Mouse (Mus musculus): ENCODE measurements around the gene Pigk.

Pigk gene

GRCm38 (mm10) chr3:152949233-152949777, 235.4 kb downstream of the Pigk start:
- no peak for DNase-seq

- no peak for DNase-seq
Measured at GRCm38 (mm10) chr3:152950299-152950698, 236.4 kb downstream of the Pigk start.

GRCm38 (mm10) chr3:152950914-152951313, 237.0 kb downstream of the Pigk start:
- DNase-seq: no peak

- DNase-seq: no peak
Measured at GRCm38 (mm10) chr3:152951634-152952545, 238.0 kb downstream of the Pigk start.

- DNase-seq: no peak
Measured at GRCm38 (mm10) chr3:152956038-152956437, 242.1 kb downstream of the Pigk start.

- DNase-seq: no peak
Measured at GRCm38 (mm10) chr3:152956771-152957170, 242.9 kb downstream of the Pigk start.

- DNase-seq: peak; percentile 46
Measured at GRCm38 (mm10) chr3:152958358-152959150, 244.7 kb downstream of the Pigk start.

GRCm38 (mm10) chr3:152961855-152962376, 248.0 kb downstream of the Pigk start:
- no peak for DNase-seq

- no peak for DNase-seq
Measured at GRCm38 (mm10) chr3:152969774-152970347, 256.0 kb downstream of the Pigk start.

- no peak for DNase-seq
Measured at GRCm38 (mm10) chr3:152971373-152971772, 257.5 kb downstream of the Pigk start.

GRCm38 (mm10) chr3:152979481-152980092, 265.7 kb downstream of the Pigk start:
- DNase-seq: no peak

- DNase-seq: no peak
Measured at GRCm38 (mm10) chr3:152980431-152980830, 266.5 kb downstream of the Pigk start.

GRCm38 (mm10) chr3:152980978-152981974, 267.4 kb downstream of the Pigk start:
- peak; percentile 25 for DNase-seq

- no peak for DNase-seq
Measured at GRCm38 (mm10) chr3:152981988-152982387, 268.1 kb downstream of the Pigk start, which contains the start of gene St6galnac5. Gene St6galnac5 (minus strand): TSS chr3:152982246.

- no peak for DNase-seq
Measured at GRCm38 (mm10) chr3:152990787-152991186, 276.9 kb downstream of the Pigk start.

GRCm38 (mm10) chr3:152993608-152994007, 279.7 kb downstream of the Pigk start:
- DNase-seq: no peak

- no peak for DNase-seq
Measured at GRCm38 (mm10) chr3:152998106-152998505, 284.2 kb downstream of the Pigk start.

GRCm38 (mm10) chr3:152998901-152999300, 285.0 kb downstream of the Pigk start:
- DNase-seq: no peak

- DNase-seq: no peak
Measured at GRCm38 (mm10) chr3:153006893-153007292, 293.0 kb downstream of the Pigk start.

- no peak for DNase-seq
Measured at GRCm38 (mm10) chr3:153016355-153016754, 302.5 kb downstream of the Pigk start.

GRCm38 (mm10) chr3:153018051-153018450, 304.2 kb downstream of the Pigk start:
- no peak for DNase-seq
